16 mouse cellular contexts compared by ENCODE assay signal in genomic region chr16:30376237-30376636, GRCm38 (mm10).
"Had no signal": no experiment of that assay in that cellular context is flagged by ENCODE, and none has a peak within 500 bp of the region (broad histone marks: within the 10 kb centered on the region; RNA-seq: fewer than 3 reads in every experiment).

No protein-coding gene starts in this region.

- H3K4me3 ChIP-seq: liver, embryonic 15.5 days; lung, embryonic 15.5 days; megakaryocyte, embryonic 14.5 days; midbrain, embryonic 12.5 days; midbrain, embryonic 15.5 days; neural tube, embryonic 12.5 days had no signal

- H3K9me3 ChIP-seq: liver, embryonic 15.5 days; lung, embryonic 15.5 days; megakaryocyte, embryonic 14.5 days; midbrain, embryonic 12.5 days; midbrain, embryonic 15.5 days; neural tube, embryonic 12.5 days had no signal

- H3K9ac ChIP-seq: liver, embryonic 15.5 days; liver, postnatal 0 days; lung, embryonic 15.5 days; midbrain, embryonic 12.5 days; midbrain, embryonic 15.5 days; neural tube, embryonic 12.5 days had no signal

- H3K27me3 ChIP-seq: liver, embryonic 15.5 days; lung, embryonic 15.5 days; megakaryocyte, embryonic 14.5 days; midbrain, embryonic 12.5 days; midbrain, embryonic 15.5 days; neural tube, embryonic 12.5 days had no signal

- DNase-seq: liver, postnatal 0 days; lung, adult 2 months; lung, postnatal 14 days; lung, postnatal 36 days; right cerebral cortex, postnatal 14 days; thymus, adult 18-20 months; thymus, postnatal 14 days; thymus, postnatal 36 days had no signal

- H3K27ac ChIP-seq: liver, embryonic 15.5 days; lung, embryonic 15.5 days; macrophage; midbrain, embryonic 12.5 days; midbrain, embryonic 15.5 days; neural tube, embryonic 12.5 days had no signal

- H3K4me2 ChIP-seq: liver, embryonic 15.5 days; lung, embryonic 15.5 days; midbrain, embryonic 12.5 days; midbrain, embryonic 15.5 days; neural tube, embryonic 12.5 days had no signal

- H3K36me3 ChIP-seq: midbrain, embryonic 15.5 days had no signal

- H3K4me1 ChIP-seq: lung, embryonic 15.5 days; midbrain, embryonic 12.5 days; neural tube, embryonic 12.5 days had no signal

- ATAC-seq: liver, postnatal 0 days; lung, postnatal 0 days; midbrain, embryonic 15.5 days had no signal
